Mouse (Mus musculus) duodenum, adult 2 months (tissue): ENCODE results near the gene Klrg2. TPM values are rescaled to one million over a fixed set of nuclear protein-coding genes. Genes with fewer than 3 reads are reported as not detected.

Experiments used
- polyA plus RNA-seq: library from polyadenylated mRNA; depleted of rRNA; stranded (reverse); fragments of >200 nt; gene quantifications from 2 replicates; pipeline ENCODE4 v1.2.3, GENCODE M21; 2012; ENCODE audit warnings: low replicate concordance; rRNA removed

The Klrg2 gene
- polyA plus RNA-seq = 0.34 and 0.53 TPM in 2 replicates

GRCm38 (mm10) chr6:38636852-38637618 is at the start of gene Klrg2:
TSS of gene Klrg2 (minus strand) at chr6:38637242.

GRCm38 (mm10) chr6:38662714-38663615 is 25.9 kb upstream of the Klrg2 start, which contains the start of gene Clec2l:
TSS of gene Clec2l (plus strand) at chr6:38663069.

Other genes with a start within 250 kb of the Klrg2 start
- gene Ubn2, start 203.3 kb downstream of the Klrg2 start, polyA plus RNA-seq = 1.3 and 2.1 TPM in 2 replicates
- 379 and 551 TPM in 2 replicates for gene Fmc1, start 103.7 kb downstream of the Klrg2 start, polyA plus RNA-seq
- gene Luc7l2, start 85.9 kb downstream of the Klrg2 start, polyA plus RNA-seq = 8.8 and 12.9 TPM in 2 replicates
- gene Clec2l, start 25.8 kb upstream of the Klrg2 start, polyA plus RNA-seq = 0.30 and 0.63 TPM in 2 replicates
- 1.5 and 1.8 TPM in 2 replicates for gene Tbxas1, start 238.2 kb upstream of the Klrg2 start, polyA plus RNA-seq
- gene Hipk2, start 238.9 kb upstream of the Klrg2 start, polyA plus RNA-seq = 42.6 and 43.2 TPM in 2 replicates